Mouse (Mus musculus) forebrain, postnatal 0 days (tissue): ENCODE data around the gene Ophn1. TPM values are rescaled to one million over a fixed set of nuclear protein-coding genes. Genes with fewer than 3 reads are reported as not detected.
A peak's percentile ranks its signal among the peaks of the same experiment; 100 is the strongest.

Experiments used
- ATAC-seq: fragments of 200-750 bp; cut with Nextera tagmentation; 2 replicates; pipeline ENCODE4 v1.8.0; 2017; ENCODE audit warnings: mild to moderate bottlenecking, moderate library complexity
- DNase-seq: peaks from one replicate; pipeline ENCODE4 v3.0.0-alpha.2; 2015
- H3K27ac ChIP-seq: fragments of 300-500 bp; sonication (generic); 2 replicates; pipeline ENCODE4 v1.5.1; 2014; ENCODE audit warnings: low read depth, mild to moderate bottlenecking, antibody characterized with exemption, low read length, moderate library complexity, mixed read lengths
- H3K27me3 ChIP-seq: fragments of 300-500 bp; sonication (generic); 2 replicates; pipeline ENCODE4 v1.6.1; 2014; ENCODE audit warnings: mild to moderate bottlenecking, low read length, mixed read lengths; ENCODE audit not compliant: insufficient read depth
- H3K36me3 ChIP-seq: fragments of 300-500 bp; sonication (generic); 2 replicates; pipeline ENCODE4 v1.6.1; 2014; ENCODE audit warnings: mild to moderate bottlenecking, moderate library complexity; ENCODE audit not compliant: insufficient read depth
- H3K4me1 ChIP-seq: fragments of 300-500 bp; sonication (generic); 2 replicates; pipeline ENCODE4 v1.6.1; 2014; ENCODE audit warnings: antibody characterized with exemption; ENCODE audit not compliant: insufficient read depth
- H3K4me2 ChIP-seq: fragments of 300-500 bp; sonication (generic); 2 replicates; pipeline ENCODE4 v1.6.1; 2014; ENCODE audit warnings: low read depth, mild to moderate bottlenecking, moderate library complexity
- H3K4me3 ChIP-seq: fragments of 300-500 bp; sonication (generic); 2 replicates; pipeline ENCODE4 v1.5.1; 2014; ENCODE audit warnings: low read depth, low read length, mixed read lengths
- H3K9ac ChIP-seq: fragments of 300-500 bp; sonication (generic); 2 replicates; pipeline ENCODE4 v1.6.1; 2014; ENCODE audit warnings: mild to moderate bottlenecking
- H3K9me3 ChIP-seq: fragments of 300-500 bp; sonication (generic); 2 replicates; pipeline ENCODE4 v1.6.1; 2016; ENCODE audit warnings: low read length
- CTCF ChIP-seq: sonication (generic); IDR thresholded peaks from 2 replicates; pipeline ENCODE4 v1.5.1; 2016; ENCODE audit warnings: antibody characterized with exemption, control low read depth, low read depth
- WGBS: fragments of 180-500 bp; shearing (Covaris S2); extraction: QIAGEN DNeasy Blood & Tissue Kit; methylation state at CpG from one replicate; pipeline ENCODE4 v1.1.7; 2014; 5-methylcytosine and 5-hydroxymethylcytosine counted together
- polyA plus RNA-seq: library from polyadenylated mRNA; unstranded; fragments of >200 nt; fragmentation: Nextera tagmentation; extraction: Ambion mirVana; gene quantifications from 2 replicates; pipeline ENCODE4 v1.2.1, GENCODE M21; 2015
- total RNA-seq: library from RNA; depleted of rRNA; stranded (reverse); fragments of >200 nt; gene quantifications from 2 replicates; pipeline ENCODE4 v1.2.3, GENCODE M21; 2014

The Ophn1 gene
- total and polyA plus RNA-seq, 2 experiments from 2014 or later, result 26.8 to 46.5 TPM

DNA sequence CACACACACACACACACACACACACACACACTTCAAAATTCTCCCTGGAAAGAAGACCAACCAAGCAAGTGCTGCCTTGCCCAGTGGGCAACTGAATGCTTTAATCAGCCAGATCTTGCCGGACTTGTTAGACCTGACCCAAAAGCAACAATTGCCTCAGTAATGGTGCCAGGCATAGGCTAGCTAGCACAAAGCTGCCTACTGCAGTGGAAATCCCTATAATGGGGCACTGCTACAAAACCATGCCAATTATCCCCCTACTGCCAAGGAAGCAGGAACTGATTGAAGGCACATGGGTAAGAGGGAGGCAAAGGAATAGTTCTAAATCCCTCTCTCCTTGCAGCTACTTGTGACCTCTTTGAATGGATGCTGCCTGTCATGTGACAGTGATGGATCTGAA, 18.8 kb downstream of the Ophn1 start:
- Histone ChIP-seq H3K9me3 (no peaks in the 10 kb centered on the region), H3K9ac (no peak overlapping the region), H3K4me1 (no peaks in the 10 kb centered on the region), H3K4me3 (no peak overlapping the region), H3K4me2 (no peak overlapping the region), H3K27me3 (no peaks in the 10 kb centered on the region), H3K27ac (no peak overlapping the region), H3K36me3 (no peaks in the 10 kb centered on the region)
- ATAC-seq, result peak; percentile 59
- TF ChIP-seq CTCF, result no peak
- WGBS, result 39% methylated on average over 1 of the region's 1 CpGs
- peak; percentile 9 for DNase-seq

DNA sequence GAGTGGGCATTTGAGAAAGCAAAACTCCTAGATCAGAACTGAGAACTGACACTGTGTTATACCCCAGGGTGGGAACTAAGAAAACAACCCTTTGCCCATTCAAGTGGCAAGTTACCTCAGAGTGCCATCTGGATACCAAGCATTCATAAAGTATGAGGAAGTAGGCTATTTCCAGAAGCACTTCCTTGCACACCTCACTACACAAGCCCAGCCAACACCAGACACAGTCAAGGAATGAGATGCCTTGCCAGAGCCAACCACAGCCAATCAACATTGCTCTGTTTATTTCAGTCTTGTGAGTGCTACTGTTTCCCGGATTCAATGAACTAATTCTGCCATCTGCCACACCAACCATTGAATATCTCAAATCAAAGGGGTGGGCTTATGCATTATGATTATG, 20.3 kb downstream of the Ophn1 start:
- DNase-seq (no peak), ATAC-seq (no peak)
- 63% methylated on average over 1 of the region's 1 CpGs for whole genome bisulfite sequencing
- H3K36me3 ChIP-seq, result no peaks in the 10 kb centered on the region
- H3K27me3 ChIP-seq, result no peaks in the 10 kb centered on the region
- H3K9me3 ChIP-seq, result no peaks in the 10 kb centered on the region
- H3K4me2 ChIP-seq, result no peak overlapping the region
- no peaks in the 10 kb centered on the region for H3K4me1 ChIP-seq
- no peak for TF ChIP-seq CTCF
- no peak overlapping the region for H3K27ac ChIP-seq
- H3K9ac ChIP-seq, result no peak overlapping the region
- H3K4me3 ChIP-seq, result no peak overlapping the region

DNA sequence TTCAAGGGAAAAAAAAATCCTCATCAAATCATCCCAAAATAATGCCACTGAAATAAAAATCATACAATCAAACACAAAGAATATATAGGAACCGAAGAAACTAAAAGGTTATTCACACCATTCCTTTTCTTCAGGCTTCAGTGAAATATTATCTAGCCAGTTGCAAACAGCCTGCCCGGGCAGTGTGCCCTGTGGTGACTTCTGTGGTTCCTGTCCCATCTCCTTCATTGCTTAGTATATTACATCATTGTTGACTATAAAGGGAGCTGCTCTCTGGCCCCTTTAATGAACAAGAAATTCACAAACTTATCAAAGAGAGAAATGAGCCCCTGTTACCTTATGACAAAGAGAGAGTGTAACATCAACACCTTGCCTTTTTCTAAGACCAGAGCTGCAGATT, 21.1 kb downstream of the Ophn1 start:
- no peak overlapping the region for H3K9ac ChIP-seq
- WGBS, result 83% methylated on average over 2 of the region's 2 CpGs
- H3K4me3 ChIP-seq, result no peak overlapping the region

DNA sequence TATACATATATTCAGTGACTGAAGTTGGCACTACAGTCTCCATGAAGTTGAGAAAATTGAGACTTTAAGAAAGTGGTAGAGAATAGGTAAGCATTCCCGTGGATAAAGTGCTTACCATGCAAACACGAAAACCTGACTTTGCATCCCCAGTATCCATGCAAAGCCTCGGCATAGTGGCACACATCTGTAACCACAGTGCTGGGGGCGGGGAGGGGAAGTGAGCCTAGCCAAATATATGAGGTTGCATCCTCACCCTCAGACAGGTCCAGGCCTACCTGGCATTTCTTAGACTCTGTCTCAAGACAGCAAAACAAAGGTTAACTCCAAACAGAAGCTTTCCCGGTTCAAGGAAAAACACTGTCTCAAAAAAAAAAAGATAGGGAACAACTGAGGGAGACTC, 21.7 kb downstream of the Ophn1 start:
- Histone ChIP-seq H3K4me2 (no peak overlapping the region), H3K4me1 (no peaks in the 10 kb centered on the region), H3K27ac (no peak overlapping the region), H3K9me3 (no peaks in the 10 kb centered on the region), H3K27me3 (no peaks in the 10 kb centered on the region), H3K4me3 (no peak overlapping the region), H3K9ac (no peak overlapping the region), H3K36me3 (no peaks in the 10 kb centered on the region)
- ATAC-seq (no peak), DNase-seq (no peak)
- 85% methylated on average over 5 of the region's 5 CpGs for WGBS
- TF ChIP-seq CTCF, result no peak

More for the DNA sequence above, 21.1 kb downstream of the Ophn1 start:
- Histone ChIP-seq H3K9me3 (no peaks in the 10 kb centered on the region), H3K4me1 (no peaks in the 10 kb centered on the region), H3K27ac (no peak overlapping the region), H3K36me3 (no peaks in the 10 kb centered on the region), H3K4me2 (no peak overlapping the region), H3K27me3 (no peaks in the 10 kb centered on the region)
- DNase-seq, result no peak
- TF ChIP-seq CTCF, result no peak
- ATAC-seq, result no peak

DNA sequence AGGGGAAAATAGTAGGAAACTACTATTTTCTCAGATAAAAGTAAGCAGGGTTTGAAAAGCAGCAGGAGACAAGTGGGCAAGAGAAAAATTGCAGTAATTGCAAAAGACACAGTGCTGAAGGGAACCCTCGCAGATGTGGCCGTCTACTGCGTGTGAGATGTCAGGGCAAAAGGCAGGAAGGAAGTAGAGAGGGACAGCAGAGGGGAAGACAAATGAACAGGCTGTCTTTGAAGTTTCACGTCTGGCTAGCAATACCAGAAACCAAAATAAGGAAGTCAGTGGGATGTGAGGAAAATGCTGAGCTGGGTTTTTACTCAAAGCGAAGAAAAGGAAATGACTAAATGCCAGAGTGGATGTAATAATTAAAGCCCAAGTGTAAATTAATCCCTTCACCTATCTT, 30.7 kb downstream of the Ophn1 start:
- no peak for ATAC-seq
- Histone ChIP-seq H3K36me3 (no peaks in the 10 kb centered on the region), H3K9ac (no peak overlapping the region), H3K27me3 (no peaks in the 10 kb centered on the region), H3K4me1 (no peaks in the 10 kb centered on the region), H3K9me3 (no peaks in the 10 kb centered on the region), H3K4me2 (no peak overlapping the region), H3K4me3 (no peak overlapping the region), H3K27ac (no peak overlapping the region)
- no peak for DNase-seq
- TF ChIP-seq CTCF, result no peak
- WGBS, result 62% methylated on average over 5 of the region's 5 CpGs

DNA sequence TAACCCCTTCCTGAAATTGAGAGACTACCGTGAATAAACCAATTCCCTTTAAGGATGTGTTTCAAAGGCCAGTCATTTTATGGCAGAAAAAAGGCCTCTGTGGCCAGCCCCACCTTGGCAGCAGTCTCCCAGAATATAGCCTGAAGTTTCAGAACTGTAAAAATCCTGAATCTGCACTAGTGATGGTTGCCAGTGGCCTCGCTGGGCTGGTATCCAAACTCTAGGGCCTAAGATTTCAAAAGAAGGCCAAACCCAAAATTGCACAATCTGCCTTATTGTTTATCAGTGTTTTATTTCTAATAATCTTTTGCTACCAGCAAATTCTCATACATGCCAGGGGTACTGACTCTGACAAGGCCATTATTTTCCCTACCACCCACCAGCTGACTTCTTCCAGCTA, 34.8 kb downstream of the Ophn1 start:
- Histone ChIP-seq H3K4me3 (no peak overlapping the region), H3K27ac (no peak overlapping the region), H3K27me3 (no peaks in the 10 kb centered on the region), H3K9ac (no peak overlapping the region), H3K36me3 (no peaks in the 10 kb centered on the region), H3K4me2 (no peak overlapping the region), H3K4me1 (no peaks in the 10 kb centered on the region), H3K9me3 (no peaks in the 10 kb centered on the region)
- ATAC-seq, result no peak
- TF ChIP-seq CTCF, result no peak
- no peak for DNase-seq
- WGBS, result 73% methylated on average over 2 of the region's 2 CpGs

DNA sequence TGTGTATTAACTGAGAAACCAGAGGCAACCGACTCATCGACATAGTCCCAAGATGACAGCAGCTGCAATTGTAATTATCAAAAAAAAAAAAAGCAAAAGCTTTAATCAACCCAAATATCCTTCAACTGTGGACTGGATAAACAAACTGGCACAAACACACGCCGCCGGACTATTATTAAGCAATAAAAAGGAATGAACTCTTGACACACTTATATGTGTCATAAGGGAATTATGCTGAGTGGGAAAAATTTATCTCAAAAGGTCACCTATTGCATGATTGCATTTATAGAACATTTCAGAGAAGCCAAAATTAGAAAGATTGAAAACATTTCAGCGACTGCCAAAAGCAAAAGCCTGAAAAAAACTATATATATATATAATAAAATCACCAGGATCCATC, 40.0 kb downstream of the Ophn1 start:
- no peak for TF ChIP-seq CTCF
- DNase-seq (no peak), ATAC-seq (no peak)
- no peak overlapping the region for H3K27ac ChIP-seq
- H3K9me3 ChIP-seq, result no peaks in the 10 kb centered on the region
- no peak overlapping the region for H3K4me3 ChIP-seq
- WGBS, result 86% methylated on average over 6 of the region's 6 CpGs
- H3K27me3 ChIP-seq, result no peaks in the 10 kb centered on the region
- H3K4me1 ChIP-seq, result no peaks in the 10 kb centered on the region
- H3K4me2 ChIP-seq, result no peak overlapping the region
- H3K36me3 ChIP-seq, result no peaks in the 10 kb centered on the region
- no peak overlapping the region for H3K9ac ChIP-seq

DNA sequence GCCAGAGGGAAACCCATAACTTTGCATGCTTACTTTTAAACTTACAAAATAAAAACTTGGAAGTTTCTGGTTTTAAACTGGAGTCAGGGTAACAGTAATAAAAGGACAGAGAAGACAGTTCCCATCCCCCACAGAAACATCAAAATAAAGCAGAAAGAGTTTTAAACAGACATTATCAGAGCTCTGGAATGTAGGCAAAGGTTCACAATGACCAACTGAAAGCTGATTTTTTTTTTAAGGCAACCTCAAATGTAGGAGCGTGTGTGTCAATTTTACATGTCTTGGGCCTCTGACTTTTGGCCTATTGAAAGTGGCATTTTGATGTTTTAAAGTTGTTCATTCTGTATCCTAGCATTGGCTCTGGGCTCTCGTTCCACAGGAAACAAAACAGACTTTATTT, 49.2 kb downstream of the Ophn1 start:
- no peak for TF ChIP-seq CTCF
- Histone ChIP-seq H3K4me2 (no peak overlapping the region), H3K4me1 (no peaks in the 10 kb centered on the region), H3K4me3 (no peak overlapping the region), H3K27ac (no peak overlapping the region), H3K9ac (no peak overlapping the region), H3K27me3 (no peaks in the 10 kb centered on the region), H3K9me3 (no peaks in the 10 kb centered on the region), H3K36me3 (no peaks in the 10 kb centered on the region)
- DNase-seq, result no peak
- ATAC-seq, result no peak
- 63% methylated on average over 2 of the region's 2 CpGs for WGBS
